ENCODE assay signal across 11 mouse cellular contexts in genomic region chr7:71623048-71623447, GRCm38 (mm10).
DNase-seq lines count a peak whose midpoint lies in the region; ATAC-seq and TF ChIP-seq lines count a peak whose summit lies in the region.
"Had no signal": no experiment of that assay in that cellular context is flagged by ENCODE, and none has a peak within 500 bp of the region (broad histone marks: within the 10 kb centered on the region; RNA-seq: fewer than 3 reads in every experiment).

No protein-coding gene starts in this region.

- H3K4me3 ChIP-seq in kidney, postnatal 0 days (replicated peaks; ENCODE audit: low read depth, low read length): no peak overlapping the region
- H3K4me3 ChIP-seq in embryonic facial prominence, embryonic 14.5 days (ENCODE audit: low read depth, low read length): no peak overlapping the region
- H3K4me3 ChIP-seq in hindbrain, postnatal 0 days (ENCODE audit: low read length): peak overlapping the region; percentile 25
- H3K4me3 ChIP-seq in neural tube, embryonic 12.5 days: no peak overlapping the region

- TF ChIP-seq CTCF in kidney, postnatal 0 days (IDR thresholded peaks at IDR 0.05; ENCODE audit: low read depth): no peak
- peak; percentile 10; the same call in 1 of the 2 replicates for TF ChIP-seq CTCF in hindbrain, postnatal 0 days (IDR thresholded peaks at IDR 0.05; ENCODE audit: low read depth)

- no peak overlapping the region for H3K9ac ChIP-seq in kidney, postnatal 0 days (ENCODE audit: low read depth, low read length)
- H3K9ac ChIP-seq in embryonic facial prominence, embryonic 14.5 days (ENCODE audit: low read depth, low read length): no peak overlapping the region
- no peak overlapping the region for H3K9ac ChIP-seq in hindbrain, postnatal 0 days (replicated peaks; ENCODE audit: low read length)
- no peak overlapping the region for H3K9ac ChIP-seq in neural tube, embryonic 12.5 days
- H3K9ac ChIP-seq: liver, postnatal 0 days had no signal

- peak; percentile 74 for DNase-seq in kidney, postnatal 0 days (ENCODE audit: low spot score)
- no peak for DNase-seq in kidney, postnatal 25 days
- DNase-seq in embryonic facial prominence, embryonic 14.5 days (ENCODE audit: low spot score): peak; percentile 21
- peak; percentile 49 for DNase-seq in hindbrain, postnatal 0 days (ENCODE audit: low spot score)
- no peak for DNase-seq in gastrocnemius, adult 8-10 months (ENCODE audit: low spot score in 2 of 2)
- no peak for DNase-seq in c-Kit-positive CD71-positive TER-119-positive erythroid progenitor cells, embryonic 14.5 days (ENCODE audit: low spot score)
- DNase-seq: heart, postnatal 14 days; liver, postnatal 0 days; spleen, adult 18-20 months had no signal

- no peaks in the 10 kb centered on the region for H3K27me3 ChIP-seq in kidney, postnatal 0 days (ENCODE audit: insufficient read depth, low read length)
- H3K27me3 ChIP-seq in embryonic facial prominence, embryonic 14.5 days (replicated peaks; ENCODE audit: control insufficient read depth, insufficient read depth, low read length): no peaks in the 10 kb centered on the region
- H3K27me3 ChIP-seq in hindbrain, postnatal 0 days (ENCODE audit: insufficient read depth, low read length): no peaks in the 10 kb centered on the region
- H3K27me3 ChIP-seq in neural tube, embryonic 12.5 days (replicated peaks): no peaks in the 10 kb centered on the region

- H3K9me3 ChIP-seq in kidney, postnatal 0 days (replicated peaks; ENCODE audit: low read length): no peaks in the 10 kb centered on the region
- no peaks in the 10 kb centered on the region for H3K9me3 ChIP-seq in embryonic facial prominence, embryonic 14.5 days (ENCODE audit: control insufficient read depth, low read length)
- H3K9me3 ChIP-seq in hindbrain, postnatal 0 days (ENCODE audit: low read length): no peaks in the 10 kb centered on the region
- H3K9me3 ChIP-seq in neural tube, embryonic 12.5 days: no peaks in the 10 kb centered on the region

- no peak overlapping the region for H3K27ac ChIP-seq in kidney, postnatal 0 days
- no peak overlapping the region for H3K27ac ChIP-seq in embryonic facial prominence, embryonic 14.5 days (replicated peaks; ENCODE audit: low read depth, low read length)
- H3K27ac ChIP-seq in hindbrain, postnatal 0 days: no peak overlapping the region
- H3K27ac ChIP-seq in neural tube, embryonic 12.5 days: no peak overlapping the region

- no peaks in the 10 kb centered on the region for H3K4me1 ChIP-seq in kidney, postnatal 0 days (replicated peaks; ENCODE audit: insufficient read depth, low read length)
- no peaks in the 10 kb centered on the region for H3K4me1 ChIP-seq in embryonic facial prominence, embryonic 14.5 days (ENCODE audit: control insufficient read depth, insufficient read depth, low read length)
- H3K4me1 ChIP-seq in hindbrain, postnatal 0 days (ENCODE audit: insufficient read depth, low read length): no peaks in the 10 kb centered on the region
- H3K4me1 ChIP-seq in neural tube, embryonic 12.5 days: peaks cover 7% of the 10 kb centered on the region; the same call in 1 of the 2 replicates

- no peaks in the 10 kb centered on the region for H3K36me3 ChIP-seq in kidney, postnatal 0 days (ENCODE audit: insufficient read depth, low read length)
- H3K36me3 ChIP-seq in embryonic facial prominence, embryonic 14.5 days (ENCODE audit: control insufficient read depth, insufficient read depth, low read length): no peaks in the 10 kb centered on the region
- no peaks in the 10 kb centered on the region for H3K36me3 ChIP-seq in hindbrain, postnatal 0 days (ENCODE audit: insufficient read depth, low read length)
- no peaks in the 10 kb centered on the region for H3K36me3 ChIP-seq in neural tube, embryonic 12.5 days

- ATAC-seq in kidney, postnatal 0 days (replicated peaks; ENCODE audit: low FRiP score, low read depth): no peak
- no peak for ATAC-seq in embryonic facial prominence, embryonic 14.5 days (ENCODE audit: low read depth)
- ATAC-seq in hindbrain, postnatal 0 days: 0 out of 2 replicates have a peak, but pooled peaks have one; percentile 27
- ATAC-seq in neural tube, embryonic 12.5 days (ENCODE audit: low FRiP score, low read depth): peak; percentile 48; the same call in 1 of the 2 replicates
- ATAC-seq in granulocyte monocyte progenitor cell, adult 5-6 weeks (replicated peaks; ENCODE audit: poor library complexity, severe bottlenecking): no peak
- ATAC-seq: liver, postnatal 0 days had no signal

- H3K4me2 ChIP-seq in kidney, postnatal 0 days (ENCODE audit: low read length): peak overlapping the region; percentile 14
- H3K4me2 ChIP-seq in embryonic facial prominence, embryonic 14.5 days (ENCODE audit: low read depth, low read length): no peak overlapping the region
- H3K4me2 ChIP-seq in hindbrain, postnatal 0 days (ENCODE audit: low read depth, low read length): peak overlapping the region; percentile 50
- H3K4me2 ChIP-seq in neural tube, embryonic 12.5 days (replicated peaks): peak overlapping the region; percentile 41

- WGBS in kidney, postnatal 0 days: 18% methylated on average over 13 of the region's 13 CpGs
- 60% methylated on average over 13 of the region's 13 CpGs for WGBS in embryonic facial prominence, embryonic 14.5 days
- WGBS in hindbrain, postnatal 0 days: 12% methylated on average over 13 of the region's 13 CpGs
- WGBS in neural tube, embryonic 12.5 days: 16% methylated on average over 13 of the region's 13 CpGs

Comparison
In these comparisons a context has a peak if more than half of its experiments do, and no peak if none do; other contexts are left out.
1. DNase-seq: peak in kidney, postnatal 0 days (single experiment), embryonic facial prominence, embryonic 14.5 days (single experiment) and hindbrain, postnatal 0 days (single experiment); none in kidney, postnatal 25 days (0 of 2), gastrocnemius, adult 8-10 months (0 of 2) and c-Kit-positive CD71-positive TER-119-positive erythroid progenitor cells, embryonic 14.5 days (single experiment).
2. ATAC-seq: peak in hindbrain, postnatal 0 days (single experiment) and neural tube, embryonic 12.5 days (single experiment); none in kidney, postnatal 0 days (single experiment), embryonic facial prominence, embryonic 14.5 days (single experiment) and granulocyte monocyte progenitor cell, adult 5-6 weeks (single experiment).